Mouse (Mus musculus) adrenal gland, postnatal 14 days (tissue): ENCODE data around the gene Olfr1265. TPM values are rescaled to one million over a fixed set of nuclear protein-coding genes. Genes with fewer than 3 reads are reported as not detected.

ENCODE experiments used
- DNase-seq: peaks from one replicate; pipeline ENCODE4 v3.0.0; 2021; ENCODE audit warnings: mixed read lengths
- long read RNA-seq, 2 experiments: library from polyadenylated mRNA; stranded (forward); transcript quantifications; one replicate each; pipeline ENCODE4 v2.0.0; 2021
- total RNA-seq: library from RNA; stranded (reverse); gene quantifications from 2 replicates; pipeline ENCODE4 v1.2.3, GENCODE M21; 2021

Olfr1265 gene
- total RNA-seq: not detected in 2 replicates
- long read RNA-seq, experiment 1: 0 reads
- long read RNA-seq, experiment 2: 0 reads

DNA sequence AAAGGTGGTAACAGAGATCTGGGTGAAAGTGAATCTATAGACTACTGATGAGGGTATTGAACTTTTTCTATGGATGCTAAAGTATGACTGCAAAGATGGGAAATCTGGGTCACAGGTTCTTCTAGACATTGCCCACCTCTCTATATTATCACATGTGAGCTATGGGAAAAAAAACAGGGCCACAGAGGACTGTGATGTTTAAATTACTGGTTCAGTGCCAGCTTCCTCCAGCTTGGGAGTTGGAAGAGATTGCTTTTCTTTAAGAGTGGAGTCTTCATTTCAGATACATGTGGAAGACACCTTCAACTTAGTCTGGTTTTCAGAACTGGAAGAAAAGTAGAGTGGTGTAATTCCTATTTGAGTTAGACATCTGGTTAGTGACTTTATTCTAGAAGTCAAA is at the start of gene Olfr1265:
Olfr1265 (plus strand) TSS at position 301 of the 400 bp plus-strand sequence.
- DNase-seq: no peak

- no peak for DNase-seq
Observed at GRCm38 (mm10) chr2:89990921-89991320, 44.2 kb upstream of the Olfr1265 start, which contains the start of gene Olfr1261. Olfr1261 (plus strand) TSS chr2:89991221.

DNA sequence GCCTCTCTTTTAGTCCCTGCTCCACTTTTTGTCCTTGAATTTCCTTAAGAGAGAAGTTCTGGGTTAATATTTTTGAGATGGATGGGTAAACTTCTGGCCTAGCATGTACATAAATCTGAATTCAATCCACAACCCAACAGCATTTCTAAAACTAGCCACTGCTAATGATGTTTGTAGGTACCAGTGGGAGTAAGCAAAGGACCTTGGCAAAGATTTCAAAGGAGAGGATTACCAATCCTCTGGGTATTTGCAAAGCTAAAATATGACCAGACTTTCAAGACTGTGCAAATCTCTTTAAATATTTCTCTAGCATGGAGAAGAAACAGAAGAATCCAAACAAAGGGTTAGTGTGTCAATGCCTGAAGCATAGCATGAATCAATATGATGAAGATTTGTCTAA is 35.3 kb upstream of the Olfr1265 start, which contains the start of gene Olfr1262:
Olfr1262 (plus strand) TSS at position 301 of the 400 bp plus-strand sequence.
- no peak for DNase-seq

DNA sequence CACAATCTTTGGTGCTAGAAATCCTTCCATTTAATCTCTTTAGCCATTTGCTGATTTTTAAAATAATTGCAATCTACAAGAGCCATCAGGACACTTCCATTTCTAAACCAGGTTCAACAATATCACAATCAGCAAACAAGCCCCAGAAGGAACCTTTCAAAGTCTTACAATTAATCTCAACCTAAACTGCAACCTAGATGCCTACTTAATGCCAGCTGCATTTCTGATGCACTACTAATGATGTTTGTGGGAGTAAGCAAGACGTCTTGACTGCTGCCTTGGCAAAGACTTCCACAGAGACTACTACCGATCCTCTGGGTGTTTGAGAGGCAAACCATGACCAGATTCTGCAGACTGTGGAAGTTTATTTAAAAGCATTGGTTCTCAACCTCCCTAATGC is 23.3 kb upstream of the Olfr1265 start, which contains the start of gene Olfr1263:
Olfr1263 (plus strand) TSS at position 301 of the 400 bp plus-strand sequence.
- no peak for DNase-seq

DNA sequence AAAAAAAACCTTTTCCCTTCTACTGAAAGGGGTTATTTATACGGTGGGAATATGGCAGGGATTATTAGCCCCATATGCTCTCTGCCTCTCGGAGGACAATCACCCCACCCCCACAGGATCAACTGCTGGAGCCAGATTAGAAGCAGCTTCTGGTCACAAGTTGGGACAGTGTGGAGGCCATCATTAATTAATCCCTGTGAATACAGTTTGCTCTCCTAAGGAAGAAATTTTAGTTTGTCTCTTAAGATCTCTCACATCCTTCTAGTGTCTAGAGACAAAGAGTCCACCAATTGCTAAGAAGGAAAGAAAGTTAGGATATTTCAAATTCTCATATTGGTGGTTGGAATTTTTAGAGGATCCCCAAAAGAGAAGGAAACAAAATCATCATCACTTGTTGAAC is 9.7 kb upstream of the Olfr1265 start, which contains the start of gene Olfr1264:
Olfr1264 (minus strand) TSS at position 101 of the 400 bp plus-strand sequence.
- DNase-seq: no peak

GRCm38 (mm10) chr2:90063494-90063893 is 28.4 kb downstream of the Olfr1265 start, which contains the start of gene Olfr140:
Olfr140 (minus strand) TSS chr2:90063594.
- no peak for DNase-seq

DNA sequence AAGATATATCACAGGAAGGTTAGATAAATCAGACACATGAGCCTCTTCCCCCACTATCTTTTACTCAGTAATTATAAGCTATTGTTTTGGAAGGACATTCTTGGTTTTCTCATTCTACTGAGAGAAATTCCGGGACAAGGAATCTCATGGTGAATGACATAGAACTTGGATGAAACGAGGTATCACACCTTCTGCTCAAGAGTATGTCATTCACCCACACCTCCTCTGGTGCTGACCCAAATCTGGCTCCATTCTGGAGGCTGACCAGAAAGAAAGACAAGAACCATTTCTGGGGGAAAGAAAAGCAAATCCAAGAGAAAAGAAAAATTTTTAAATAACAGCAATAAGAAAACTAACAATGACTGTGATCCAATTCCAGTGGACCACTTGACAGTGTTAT is 34.9 kb downstream of the Olfr1265 start:
- DNase-seq: no peak

Other genes starting within 250 kb of the Olfr1265 start
- not detected in 2 replicates for gene Olfr1254, start 241.7 kb upstream of the Olfr1265 start, total RNA-seq
- gene Olfr1255, start 223.3 kb upstream of the Olfr1265 start, total RNA-seq: not detected in 2 replicates
- gene Olfr1256, start 193.8 kb upstream of the Olfr1265 start, total RNA-seq: not detected in 2 replicates
- gene Olfr48, start 187.1 kb upstream of the Olfr1265 start, total RNA-seq: not detected in 2 replicates
- not detected in 2 replicates for gene Olfr1257, start 156.9 kb upstream of the Olfr1265 start, total RNA-seq
- not detected in 2 replicates for gene Olfr1258, start 108.0 kb upstream of the Olfr1265 start, total RNA-seq
- not detected in 2 replicates for gene Olfr1259, start 86.7 kb upstream of the Olfr1265 start, total RNA-seq
- gene Olfr1260, start 61.0 kb upstream of the Olfr1265 start, total RNA-seq: not detected in 2 replicates
- gene Olfr1261, start 44.1 kb upstream of the Olfr1265 start, total RNA-seq: not detected in 2 replicates
- not detected in 2 replicates for gene Olfr1262, start 35.2 kb upstream of the Olfr1265 start, total RNA-seq
- not detected in 2 replicates for gene Olfr1263, start 23.2 kb upstream of the Olfr1265 start, total RNA-seq
- gene Olfr1264, start 9.8 kb upstream of the Olfr1265 start, total RNA-seq: not detected in 2 replicates
- gene Olfr140, start 28.3 kb downstream of the Olfr1265 start, total RNA-seq: not detected in 2 replicates
- gene Olfr1269, start 86.1 kb downstream of the Olfr1265 start, total RNA-seq: not detected in 2 replicates
- not detected in 2 replicates for gene Olfr32, start 107.0 kb downstream of the Olfr1265 start, total RNA-seq
- not detected in 2 replicates for gene Olfr1270, start 117.8 kb downstream of the Olfr1265 start, total RNA-seq
- gene Olfr1506, start 189.2 kb downstream of the Olfr1265 start, total RNA-seq: not detected in 2 replicates
- not detected in 2 replicates for gene Olfr142, start 222.3 kb downstream of the Olfr1265 start, total RNA-seq
- not detected in 2 replicates for gene Olfr1271, start 235.7 kb downstream of the Olfr1265 start, total RNA-seq